Mouse (Mus musculus): Measurements from ENCODE around the gene Pccb.

- no peak for TF ChIP-seq CTCF (IDR thresholded peaks at IDR 0.05; ENCODE audit: insufficient read depth, low read length)
- TF ChIP-seq POLR2A (IDR thresholded peaks at IDR 0.05; ENCODE audit: borderline replicate concordance, extremely low read depth, low read depth, low read length): no peak
Measured at GRCm38 (mm10) chr9:100962903-100963427, 71.7 kb downstream of the Pccb start.
